Mouse (Mus musculus): ENCODE results near the gene Hoxa1. TPM values are rescaled to one million over a fixed set of nuclear protein-coding genes. Genes with fewer than 3 reads are reported as not detected.

The Hoxa1 gene
- total RNA-seq, 2 experiments from 2014 or later, result not detected

- intact Hi-C loops (cut with DNase I), result no loop called here
- no peak for DNase-seq (ENCODE audit: low spot score in 2 of 2)
Measured at GRCm38 (mm10) chr6:52174968-52175751, 17.0 kb upstream of the Hoxa1 start.

- no peak for DNase-seq (ENCODE audit: low spot score in 2 of 2)
- intact Hi-C loops (cut with DNase I), result no loop called here
Measured at GRCm38 (mm10) chr6:52173648-52174047, 15.5 kb upstream of the Hoxa1 start.

GRCm38 (mm10) chr6:52172501-52172900 is 14.4 kb upstream of the Hoxa1 start:
- DNase-seq (ENCODE audit: low spot score in 2 of 2), result no peak
- intact Hi-C loops (cut with DNase I), result no loop called here

- intact Hi-C loops (cut with DNase I), result no loop called here
- no peak for DNase-seq (ENCODE audit: low spot score in 2 of 2)
Measured at GRCm38 (mm10) chr6:52171938-52172337, 13.8 kb upstream of the Hoxa1 start.

GRCm38 (mm10) chr6:52171331-52171730 is 13.2 kb upstream of the Hoxa1 start:
- no peak for DNase-seq (ENCODE audit: low spot score in 2 of 2)
- intact Hi-C loops (cut with DNase I), result no loop called here

DNA sequence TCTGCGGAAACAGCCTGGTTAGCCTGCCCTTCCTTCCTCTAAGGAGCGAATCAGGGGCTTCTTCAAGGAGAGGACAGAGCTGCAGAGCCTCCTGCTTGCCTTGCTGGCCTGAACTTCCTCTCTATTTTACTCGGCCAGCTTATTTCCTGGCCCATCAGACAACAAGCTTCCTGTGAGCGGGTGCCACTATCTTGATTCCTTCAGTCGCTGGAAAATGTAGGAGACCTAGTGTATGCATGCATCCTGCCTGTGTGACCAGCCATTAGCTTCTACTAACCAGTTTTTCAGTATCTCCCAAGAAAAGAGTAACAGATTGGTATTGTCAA is 12.7 kb upstream of the Hoxa1 start:
- DNase-seq (ENCODE audit: low spot score in 2 of 2), result no peak
- intact Hi-C loops (cut with DNase I), result no loop called here

- no peak for DNase-seq (ENCODE audit: low spot score in 2 of 2)
- intact Hi-C loops (cut with DNase I), result no loop called here
Measured at GRCm38 (mm10) chr6:52170166-52170897, 12.2 kb upstream of the Hoxa1 start.

DNA sequence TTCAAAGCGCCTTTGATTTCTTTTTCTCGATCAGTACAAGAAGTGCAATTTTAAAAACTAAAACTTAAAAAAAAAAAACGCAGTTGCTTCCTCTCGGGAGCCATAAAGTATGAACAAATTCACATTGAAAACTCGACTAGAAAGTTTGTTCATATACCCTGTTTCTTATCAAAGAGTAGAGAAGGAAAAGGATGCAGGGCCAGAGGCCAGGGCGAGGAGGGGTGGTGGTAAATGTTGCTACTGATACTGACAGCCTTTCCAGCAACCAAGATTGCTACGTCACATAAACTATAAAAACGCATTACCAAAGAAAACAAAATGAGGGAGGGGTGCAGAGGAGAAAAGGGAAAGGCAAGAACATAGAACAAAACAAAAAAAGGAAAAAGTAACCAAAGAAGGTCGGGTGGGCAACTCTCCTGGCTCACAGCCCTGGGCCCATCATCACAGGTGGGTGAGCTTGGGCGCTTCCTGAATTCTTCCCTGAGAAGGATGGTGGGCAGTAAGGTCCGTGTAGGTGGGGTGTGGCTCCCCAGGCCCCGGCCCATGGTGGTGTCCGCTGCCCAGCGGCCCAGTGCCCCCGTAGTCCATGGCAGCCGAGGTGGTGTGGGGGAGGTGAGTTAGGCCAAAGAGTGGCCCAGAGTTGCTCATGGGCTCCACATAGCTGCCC is 11.5 kb upstream of the Hoxa1 start:
- intact Hi-C loops (cut with DNase I), result loop anchor here (5.0 to 10.0 kb wide), 2 partner anchors 145 to 992 kb away; partner anchors contain the start of gene Evx1
- DNase-seq (ENCODE audit: low spot score in 2 of 2), result no peak

DNA sequence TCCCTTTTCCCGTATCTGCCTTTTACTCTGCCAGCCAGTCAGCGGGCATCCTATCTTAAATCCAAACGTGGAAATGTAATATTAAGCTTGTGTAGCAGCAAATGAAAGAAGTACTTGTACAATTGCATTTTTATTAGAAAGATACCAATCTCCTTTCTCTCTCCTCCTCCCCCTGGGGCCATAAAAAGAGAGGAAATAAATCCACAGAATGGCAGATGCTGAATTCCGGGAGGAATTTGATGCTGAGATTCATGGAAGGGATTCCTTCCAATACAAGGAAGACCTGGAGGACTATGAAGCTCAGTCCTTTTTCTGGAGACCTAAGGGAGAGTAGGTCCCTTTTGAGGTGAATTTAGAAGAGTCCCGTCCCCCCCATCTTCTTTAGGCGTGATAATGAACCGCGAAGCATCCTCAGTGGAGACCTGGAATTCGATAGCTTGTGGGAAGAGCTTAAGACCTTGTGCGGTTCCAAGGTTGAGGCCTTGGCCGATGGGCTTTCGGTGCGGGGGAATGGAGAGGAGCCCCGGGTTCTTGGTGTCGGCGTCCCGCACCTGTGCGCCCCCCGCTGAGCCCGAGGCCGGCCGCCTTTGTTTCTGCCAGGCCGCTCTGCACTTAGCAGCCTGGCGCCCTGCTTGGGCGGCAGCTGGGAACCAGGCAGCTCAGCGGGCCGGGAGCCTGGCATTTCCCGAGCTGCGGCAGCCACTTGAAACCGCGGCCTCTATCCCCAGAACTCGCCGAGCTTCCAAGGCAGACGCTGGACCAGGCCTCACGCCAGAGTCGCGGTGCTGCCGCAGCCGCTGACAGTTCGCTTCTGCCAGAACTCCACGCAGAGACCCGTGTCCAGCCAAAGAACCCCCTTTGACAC is 10.3 kb upstream of the Hoxa1 start:
- no peak for DNase-seq (ENCODE audit: low spot score in 2 of 2)
- intact Hi-C loops (cut with DNase I), result loop anchor here (5.0 to 10.0 kb wide), 2 partner anchors 146 to 991 kb away; partner anchors contain the start of gene Evx1

- intact Hi-C loops (cut with DNase I), result loop anchor here (5.0 to 10.0 kb wide), 2 partner anchors 147 to 990 kb away; partner anchors contain the start of gene Evx1
- DNase-seq (ENCODE audit: low spot score in 2 of 2), result no peak
Measured at GRCm38 (mm10) chr6:52167736-52168161, 9.6 kb upstream of the Hoxa1 start.

DNA sequence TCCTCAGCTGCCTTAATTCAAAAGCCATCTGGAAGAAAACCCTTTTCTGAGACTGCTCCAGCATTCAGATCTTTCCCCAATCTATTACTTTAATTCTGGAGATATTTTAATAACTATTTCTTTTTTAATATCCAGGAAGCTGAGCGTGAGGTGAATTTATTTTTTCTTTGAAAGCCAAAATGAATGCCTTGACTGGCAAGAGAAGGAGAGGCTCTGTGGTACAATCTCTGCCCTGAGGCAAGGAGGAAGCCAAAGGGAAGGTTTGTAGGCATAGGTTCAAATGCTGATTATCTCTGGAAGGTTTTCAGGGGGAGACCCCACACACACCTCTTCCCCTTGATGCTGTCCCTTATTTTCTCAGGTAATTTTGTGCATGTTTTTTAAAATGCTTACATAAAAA is 9.1 kb upstream of the Hoxa1 start:
- no peak for DNase-seq (ENCODE audit: low spot score in 2 of 2)
- intact Hi-C loops (cut with DNase I), result loop anchor here (5.0 to 10.0 kb wide), 2 partner anchors 148 to 990 kb away; partner anchors contain the start of gene Evx1

- intact Hi-C loops (cut with DNase I), result loop anchor here (5.0 to 10.0 kb wide), 2 partner anchors 148 to 989 kb away; partner anchors contain the start of gene Evx1
- DNase-seq (ENCODE audit: low spot score in 2 of 2), result no peak
Measured at GRCm38 (mm10) chr6:52166431-52167077, 8.4 kb upstream of the Hoxa1 start.

GRCm38 (mm10) chr6:52165441-52166370 is 7.6 kb upstream of the Hoxa1 start:
- no peak for DNase-seq (ENCODE audit: low spot score in 2 of 2)

GRCm38 (mm10) chr6:52164626-52165440 is 6.7 kb upstream of the Hoxa1 start, which contains the start of gene Hoxa2:
TSS of gene Hoxa2 (minus strand) at chr6:52164831.
- intact Hi-C loops (cut with DNase I), result loop anchor here (5.0 to 10.0 kb wide), 3 partner anchors 150 to 988 kb away; partner anchors contain the start of gene Evx1
- no peak for DNase-seq (ENCODE audit: low spot score in 2 of 2)

More at GRCm38 (mm10) chr6:52165441-52166370, 7.6 kb upstream of the Hoxa1 start:
- intact Hi-C loops (cut with DNase I), result loop anchor here (5.0 to 10.0 kb wide), 2 partner anchors 149 to 988 kb away; partner anchors contain the start of gene Evx1

DNA sequence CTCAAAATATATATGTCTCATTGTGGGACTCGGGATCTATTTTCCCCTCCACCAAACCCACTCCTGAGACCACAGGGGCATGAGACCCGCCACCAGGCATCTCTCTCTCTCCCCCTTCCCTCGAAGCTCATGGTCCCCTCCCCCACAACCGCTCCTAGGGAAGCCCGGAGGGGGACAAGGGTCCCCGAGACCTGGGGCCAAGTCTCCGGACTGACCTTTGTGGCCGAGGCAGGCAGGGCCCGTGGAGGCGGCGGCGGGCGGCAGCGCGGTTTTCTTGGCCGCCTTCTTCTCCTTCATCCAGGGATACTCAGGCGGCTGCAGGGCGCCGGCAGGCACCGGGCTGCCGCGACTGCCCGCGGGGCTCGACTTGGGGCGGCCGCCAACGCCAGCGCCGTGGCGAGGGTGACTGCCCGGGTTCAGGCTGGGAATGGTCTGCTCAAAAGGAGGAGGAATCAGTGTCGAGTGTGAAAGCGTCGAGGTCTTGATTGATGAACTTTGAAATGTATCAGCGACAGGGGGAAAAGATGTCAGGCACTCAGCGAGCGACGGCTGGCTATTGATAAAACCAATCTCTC is 6.0 kb upstream of the Hoxa1 start:
- no peak for DNase-seq (ENCODE audit: low spot score in 2 of 2)
- intact Hi-C loops (cut with DNase I), result loop anchor here (5.0 to 10.0 kb wide), 2 partner anchors 151 to 157 kb away; partner anchors contain the start of gene Evx1

Measured in left cerebral cortex, postnatal 14 days (tissue).